Mouse (Mus musculus) cerebellum, adult 2 months (tissue): Measurements from ENCODE around the gene Aldh1l2.

Source experiments
- CTCF ChIP-seq: fragments of 200-500 bp; IDR thresholded peaks from 2 replicates; pipeline ENCODE4 v1.5.1; 2011; ENCODE audit warnings: low read depth, mild to moderate bottlenecking, control low read depth, low read length, moderate library complexity, borderline replicate concordance; ENCODE audit not compliant: insufficient read depth
- POLR2A ChIP-seq: fragments of 200-500 bp; IDR thresholded peaks from 2 replicates; pipeline ENCODE4 v1.6.1; 2011; ENCODE audit warnings: low read length, control low read depth, borderline replicate concordance; ENCODE audit not compliant: insufficient read depth

GRCm38 (mm10) chr10:83508962-83509660, 24.8 kb downstream of the Aldh1l2 start:
- TF ChIP-seq POLR2A (no peak), CTCF (peak; percentile 36; the same call in 1 of the 2 replicates)
